Mouse (Mus musculus): ENCODE measurements at regions not wholly inside any gene's neighbourhood (a gene's known extent, or its start where the extent isn't known, plus 50 kb on each side); places are given as distances from the start of the nearest gene placed in this dataset.

DNA sequence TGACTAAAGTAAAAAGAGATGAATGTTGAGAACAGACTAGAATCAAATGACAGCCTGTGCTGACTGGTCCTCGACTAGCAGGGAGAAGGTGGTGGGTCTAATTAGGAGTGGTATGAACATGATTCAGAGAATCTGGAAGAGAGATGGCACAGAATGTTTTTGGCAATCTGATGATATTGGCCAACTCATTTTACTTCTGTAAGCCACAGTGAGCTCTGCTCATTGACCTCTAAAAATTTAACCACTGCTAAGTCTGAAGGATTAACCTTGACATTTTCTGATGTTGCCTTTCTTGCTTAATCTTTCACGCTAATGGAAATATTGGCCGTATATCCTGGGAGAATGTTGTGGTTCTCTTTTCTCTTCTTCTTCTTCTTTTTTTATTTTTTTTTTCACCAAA, 1041.6 kb upstream of the Got2 start:
- DNase-seq, result no peak

DNA sequence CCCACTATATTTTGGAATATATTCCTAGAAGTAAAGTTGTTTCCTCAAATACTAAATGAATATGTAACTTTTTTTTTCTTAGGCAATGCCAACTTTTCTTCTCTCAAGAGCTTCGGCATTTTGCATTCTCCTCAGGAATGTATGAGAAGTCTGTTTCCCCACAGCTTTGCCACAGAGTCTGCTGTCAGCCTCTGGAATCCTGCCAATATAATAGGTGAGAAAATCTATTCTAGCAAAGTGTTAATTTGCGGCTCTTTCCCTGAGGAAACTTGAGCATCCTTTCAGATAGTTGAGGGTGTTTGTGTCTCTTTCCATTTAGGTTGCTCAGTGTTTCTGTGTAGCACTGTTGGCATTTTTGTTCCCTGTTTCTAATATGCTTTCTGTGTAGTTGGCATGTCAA, 992.6 kb upstream of the Got2 start:
- no peak for DNase-seq

DNA sequence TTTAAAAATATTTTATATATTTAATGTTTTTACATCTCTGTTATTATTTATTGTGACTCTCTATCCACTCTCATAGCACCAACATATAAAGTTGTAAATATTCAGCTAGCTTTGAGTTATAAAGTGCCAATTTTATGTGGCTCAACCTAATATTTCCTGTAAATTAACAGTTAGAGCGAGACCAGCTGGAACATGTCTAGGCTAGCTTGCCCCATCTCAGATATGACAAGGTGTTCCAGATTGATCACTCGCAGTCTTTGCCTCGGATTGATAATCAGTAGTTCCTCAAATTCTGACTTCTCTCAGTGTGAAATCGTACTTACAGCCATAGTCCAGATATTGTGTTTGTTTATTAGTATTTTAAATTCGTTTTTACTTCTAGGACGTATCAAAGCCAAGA, 990.4 kb upstream of the Got2 start:
- DNase-seq, result no peak

DNA sequence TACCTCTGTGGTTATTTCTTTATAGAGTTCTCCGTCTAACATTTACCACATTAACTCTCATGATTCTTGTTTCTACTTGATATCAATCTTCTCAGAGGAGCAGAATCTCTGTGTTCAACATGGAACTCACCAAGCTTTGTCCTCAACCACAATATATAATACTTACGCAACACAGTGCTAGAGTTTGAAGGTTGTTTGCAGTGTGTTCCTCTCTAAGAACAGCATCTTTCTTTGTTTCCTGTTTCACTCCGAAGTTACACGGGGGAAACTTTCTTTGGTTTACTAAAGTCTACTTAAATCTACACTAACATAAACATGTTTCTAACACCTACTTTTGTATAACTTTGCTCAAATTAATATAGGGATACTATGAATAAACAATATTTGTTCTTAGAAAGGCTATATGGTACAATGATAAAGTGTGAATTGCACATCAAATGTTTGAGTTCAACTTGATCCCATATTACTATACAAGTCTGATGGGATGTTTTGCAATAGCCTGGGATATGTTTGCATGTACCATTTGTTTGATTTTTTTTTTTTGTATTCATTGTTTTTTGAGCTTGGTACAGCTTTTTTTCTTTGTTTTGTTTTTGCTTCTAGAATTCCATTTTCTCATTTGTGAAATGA, 985.2 kb upstream of the Got2 start:
- DNase-seq, result no peak

DNA sequence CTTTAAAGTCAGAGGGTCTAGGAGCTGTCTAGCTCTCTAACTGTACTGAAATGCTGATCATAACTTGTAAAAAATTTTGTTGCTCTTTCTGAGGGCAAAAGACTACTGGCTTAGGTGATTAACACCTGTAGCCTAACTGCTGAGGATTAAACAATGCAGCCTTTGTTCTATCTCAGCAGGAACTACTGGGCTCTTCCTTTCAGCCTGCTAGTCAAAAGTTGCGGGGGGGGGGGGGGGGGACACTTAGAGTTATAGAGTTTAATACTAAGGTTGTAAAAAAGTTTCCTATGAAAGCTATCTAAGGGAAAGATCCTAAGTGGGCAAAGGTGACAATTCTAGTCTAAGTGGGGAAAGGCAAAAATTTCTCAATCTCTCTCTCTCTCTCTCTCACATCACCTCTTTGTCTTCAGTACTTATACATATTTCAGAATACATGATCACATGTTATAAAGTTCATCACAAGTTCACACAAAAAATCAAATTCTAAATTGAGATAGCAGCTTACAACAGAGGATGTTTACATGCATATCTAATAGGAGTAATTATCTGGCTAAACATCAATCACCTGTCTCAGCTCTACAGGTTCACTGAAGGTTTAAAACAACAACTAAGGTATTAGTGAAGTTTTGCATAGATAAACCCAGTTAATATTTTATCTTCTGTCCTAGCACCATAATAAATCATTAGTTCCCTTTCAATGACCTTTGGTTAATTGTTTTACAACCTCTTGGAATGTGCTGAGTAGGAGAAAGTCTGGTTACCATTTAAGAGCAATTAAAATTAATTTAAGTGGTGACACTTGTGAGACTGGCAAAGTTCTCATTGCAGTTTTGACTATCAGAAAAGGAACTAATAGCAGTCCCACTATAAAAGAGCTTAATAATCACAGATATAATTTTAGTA, 980.1 kb upstream of the Got2 start:
- DNase-seq, result no peak

DNA sequence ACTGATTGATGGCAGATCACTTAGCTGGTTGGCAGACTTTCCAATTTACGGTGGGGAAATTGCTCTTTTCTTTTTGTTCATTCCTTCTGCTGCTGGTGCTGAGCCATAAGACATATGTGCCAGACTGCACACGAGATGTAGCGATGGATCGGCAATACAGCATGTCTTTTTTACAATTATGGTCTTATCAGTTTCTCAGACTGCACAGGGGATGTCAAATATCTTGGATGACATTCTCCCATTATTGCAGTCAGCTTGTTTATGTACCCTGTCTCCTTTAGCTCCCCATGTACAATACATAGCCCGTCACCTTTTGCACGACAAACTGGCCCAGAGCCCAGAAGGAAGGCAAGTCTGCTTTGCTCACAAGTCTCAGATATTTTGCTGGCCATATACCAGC, 976.3 kb upstream of the Got2 start:
- peak; percentile 25 for DNase-seq

DNA sequence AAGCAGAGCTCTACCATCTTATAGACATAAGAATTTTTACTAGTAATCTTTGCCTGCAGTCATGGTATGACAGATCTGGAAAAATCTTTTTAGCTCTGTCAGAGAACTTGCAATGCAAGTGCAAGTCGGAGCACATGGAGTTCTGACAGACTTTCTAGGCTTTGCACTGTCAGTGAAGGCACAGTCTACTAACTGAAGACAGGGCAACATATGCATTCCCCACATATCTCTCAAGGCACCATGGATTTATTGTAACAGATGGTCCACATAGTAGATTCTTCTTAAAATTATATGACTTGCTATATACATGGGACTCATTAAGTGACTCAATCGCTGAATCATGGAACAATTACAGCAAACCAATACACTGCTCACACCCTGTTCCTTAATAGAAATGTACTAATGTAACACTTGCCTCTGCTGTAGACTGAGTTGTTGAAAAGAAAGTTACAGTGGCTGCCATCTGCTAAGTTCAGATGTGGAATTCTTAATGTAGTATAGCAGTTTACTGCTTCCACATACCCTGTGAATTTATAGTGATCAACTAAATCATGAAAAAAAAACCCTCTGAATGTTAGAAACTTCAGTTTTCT, 972.6 kb upstream of the Got2 start:
- DNase-seq, result peak; percentile 4

DNA sequence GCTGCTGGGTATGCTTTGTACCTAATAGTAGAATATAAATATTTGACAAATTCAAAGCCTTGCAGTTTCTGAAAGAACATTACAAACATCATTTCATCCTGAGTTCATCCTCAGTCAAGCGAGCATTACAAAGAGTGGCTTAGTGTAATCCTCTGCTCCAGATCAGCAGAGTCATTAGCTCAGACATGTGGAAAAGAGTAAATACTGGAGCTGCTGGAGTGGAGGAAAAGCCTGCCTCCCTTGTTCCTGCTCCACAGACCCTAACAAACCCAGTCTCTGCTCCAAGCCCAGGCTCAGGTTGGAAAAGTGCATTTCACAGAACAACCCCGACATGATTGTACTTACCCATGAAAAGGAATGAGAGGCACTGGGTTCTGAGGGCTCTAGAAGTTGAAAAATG, 955.2 kb upstream of the Got2 start:
- no peak for DNase-seq

DNA sequence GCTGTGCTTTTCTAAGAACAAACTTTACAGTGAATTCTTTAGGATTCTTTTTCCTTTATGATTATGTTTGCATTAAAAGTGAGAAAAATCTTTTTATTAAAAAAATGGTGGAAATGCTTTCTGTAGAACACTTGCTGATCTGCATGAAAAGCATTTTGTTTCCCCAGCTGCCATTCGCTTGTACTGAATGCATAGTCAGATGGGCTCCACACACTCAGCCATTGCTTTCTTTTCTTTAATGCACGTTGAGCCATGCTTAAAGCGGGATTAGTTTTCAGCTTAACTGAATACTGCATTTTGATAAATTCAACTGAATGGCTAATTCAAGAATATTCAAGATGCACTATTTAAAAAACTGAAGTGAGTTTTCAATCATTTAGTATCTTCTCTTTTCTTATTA, 947.2 kb upstream of the Got2 start:
- DNase-seq, result no peak

DNA sequence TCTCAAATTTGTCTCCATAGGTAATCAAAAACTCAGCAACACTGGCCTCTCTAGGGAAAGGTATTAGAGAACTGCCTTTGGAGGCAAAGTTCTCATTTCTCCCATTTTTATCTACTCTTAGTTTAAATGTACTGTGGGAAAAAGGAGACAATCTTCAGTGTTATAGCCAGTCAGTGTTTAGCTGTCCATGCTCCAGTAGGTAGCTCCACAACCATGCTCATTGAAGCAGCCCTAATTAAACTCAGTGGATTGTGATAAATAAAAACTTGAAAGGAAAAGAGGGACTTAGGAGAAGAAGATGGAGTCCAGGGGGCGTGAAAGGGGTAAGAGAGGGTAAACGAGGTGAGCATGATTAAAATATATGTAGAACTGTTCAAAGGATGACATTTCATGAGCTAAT, 946.3 kb upstream of the Got2 start:
- no peak for DNase-seq

DNA sequence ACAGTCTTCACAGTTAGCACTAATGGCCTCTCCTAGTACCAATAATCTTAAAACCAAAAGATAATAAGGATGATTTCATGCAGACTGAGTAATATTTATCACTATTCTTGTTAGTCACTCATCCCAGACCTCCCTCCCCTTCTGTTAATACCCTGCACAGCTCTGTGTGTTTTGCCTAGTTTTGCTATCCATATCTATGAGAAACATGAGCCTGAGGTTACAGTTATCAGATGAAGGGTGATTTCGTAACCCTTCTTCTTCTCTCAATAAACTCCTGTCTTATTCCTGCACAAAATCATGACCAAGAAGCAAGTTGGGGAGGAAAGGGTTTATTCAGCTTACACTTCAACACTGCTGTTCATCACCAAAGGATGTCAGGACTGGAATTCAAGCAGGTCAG, 940.9 kb upstream of the Got2 start:
- no peak for DNase-seq

DNA sequence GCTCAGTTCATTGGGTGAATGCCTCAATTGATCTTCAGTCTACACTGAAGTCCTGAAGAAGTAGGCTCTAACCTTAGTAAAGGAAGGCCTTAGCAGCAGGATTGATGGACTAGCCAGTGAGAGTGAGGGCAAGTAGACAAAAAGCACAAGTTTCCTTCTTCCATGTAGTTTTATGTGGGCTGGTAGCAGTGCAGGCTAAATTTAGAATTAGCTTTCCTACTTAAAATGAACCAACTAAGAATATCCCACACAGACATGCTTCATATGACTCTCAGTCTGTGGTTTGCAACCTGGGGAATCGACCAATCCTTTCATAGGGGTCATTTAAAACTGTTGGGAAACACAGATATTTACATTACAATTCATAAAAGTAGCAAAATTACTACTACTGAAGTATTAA, 922.2 kb upstream of the Got2 start:
- DNase-seq, result no peak
